ENCODE assay signal across 19 mouse cellular contexts in genomic region chr4:120400251-120400650, GRCm38 (mm10).
"Had no signal": no experiment of that assay in that cellular context is flagged by ENCODE, and none has a peak within 500 bp of the region (broad histone marks: within the 10 kb centered on the region; RNA-seq: fewer than 3 reads in every experiment).

No protein-coding gene starts in this region.

- DNase-seq: kidney, adult 18-20 months; kidney, adult 9 months; kidney, postnatal 14 days; kidney, postnatal 4 days; liver, embryonic 13.5 days; lung, adult 2 months; lung, postnatal 14 days; lung, postnatal 4 days; midbrain, embryonic 14.5 days; right cerebral cortex, adult 18-20 months; right cerebral cortex, postnatal 14 days; right cerebral cortex, postnatal 4 days; thymus, adult 2 months; thymus, postnatal 14 days; thymus, postnatal 4 days had no signal

- H3K27ac ChIP-seq: liver, embryonic 13.5 days; neural tube, embryonic 12.5 days; neural tube, embryonic 15.5 days; stomach, postnatal 0 days had no signal

- H3K4me3 ChIP-seq: liver, embryonic 13.5 days; neural tube, embryonic 12.5 days; neural tube, embryonic 15.5 days had no signal

- H3K9me3 ChIP-seq: liver, embryonic 13.5 days; neural tube, embryonic 12.5 days; neural tube, embryonic 15.5 days had no signal

- H3K36me3 ChIP-seq: liver, embryonic 13.5 days; neural tube, embryonic 12.5 days; neural tube, embryonic 15.5 days had no signal

- H3K4me2 ChIP-seq: liver, embryonic 13.5 days; midbrain, embryonic 11.5 days; neural tube, embryonic 12.5 days; neural tube, embryonic 15.5 days had no signal

- H3K27me3 ChIP-seq: liver, embryonic 13.5 days; neural tube, embryonic 12.5 days; neural tube, embryonic 15.5 days had no signal

- H3K4me1 ChIP-seq: neural tube, embryonic 12.5 days had no signal

- H3K9ac ChIP-seq: liver, embryonic 13.5 days; neural tube, embryonic 12.5 days; neural tube, embryonic 15.5 days had no signal
